Mouse (Mus musculus): ENCODE measurements around the gene Zkscan17. TPM values are rescaled to one million over a fixed set of nuclear protein-coding genes. Genes with fewer than 3 reads are reported as not detected.

Gene Zkscan17
- polyA plus RNA-seq, 1 experiment from 2014 or later = 29.1 TPM

- 59% methylated on average over 2 of the region's 2 CpGs for WGBS
- H3K27me3 ChIP-seq = no peaks in the 10 kb centered on the region
- no peak overlapping the region for H3K4me2 ChIP-seq (replicated peaks)
- no peak overlapping the region for H3K4me3 ChIP-seq
- H3K27ac ChIP-seq (replicated peaks) = no peak overlapping the region
- H3K4me1 ChIP-seq = no peaks in the 10 kb centered on the region
- no peak overlapping the region for H3K9ac ChIP-seq (replicated peaks)
- peaks cover 58% of the 10 kb centered on the region for H3K36me3 ChIP-seq
- no peaks in the 10 kb centered on the region for H3K9me3 ChIP-seq
- ATAC-seq (ENCODE audit: low FRiP score, low read depth) = no peak
Observed at GRCm38 (mm10) chr11:59485641-59486040, 40.9 kb downstream of the Zkscan17 start.

- WGBS = 11% methylated on average over 2 of the region's 2 CpGs
- Histone ChIP-seq H3K4me2 (replicated peaks) (no peak overlapping the region), H3K9me3 (no peaks in the 10 kb centered on the region), H3K9ac (replicated peaks) (no peak overlapping the region), H3K27me3 (no peaks in the 10 kb centered on the region), H3K4me3 (no peak overlapping the region), H3K4me1 (no peaks in the 10 kb centered on the region), H3K36me3 (peaks cover 34% of the 10 kb centered on the region), H3K27ac (replicated peaks) (no peak overlapping the region)
- ATAC-seq (ENCODE audit: low FRiP score, low read depth) = no peak
Observed at GRCm38 (mm10) chr11:59483212-59483611, 43.3 kb downstream of the Zkscan17 start.

GRCm38 (mm10) chr11:59477240-59477639, 49.3 kb downstream of the Zkscan17 start:
- no peak overlapping the region for H3K9ac ChIP-seq (replicated peaks)
- H3K27me3 ChIP-seq = no peaks in the 10 kb centered on the region
- ATAC-seq (ENCODE audit: low FRiP score, low read depth) = no peak
- H3K4me3 ChIP-seq = no peak overlapping the region
- no peak overlapping the region for H3K4me2 ChIP-seq (replicated peaks)
- H3K36me3 ChIP-seq = no peaks in the 10 kb centered on the region
- no peaks in the 10 kb centered on the region for H3K9me3 ChIP-seq
- no peaks in the 10 kb centered on the region for H3K4me1 ChIP-seq
- H3K27ac ChIP-seq (replicated peaks) = no peak overlapping the region
- 68% methylated on average over 6 of the region's 6 CpGs for WGBS

- Histone ChIP-seq H3K4me1 (peaks cover 9% of the 10 kb centered on the region), H3K36me3 (no peaks in the 10 kb centered on the region), H3K27ac (replicated peaks) (peak within 1 kb of the TSS; percentile 78), H3K4me2 (replicated peaks) (peak within 1 kb of the TSS; percentile 76), H3K9me3 (no peaks in the 10 kb centered on the region), H3K9ac (replicated peaks) (peak within 1 kb of the TSS; percentile 70), H3K27me3 (no peaks in the 10 kb centered on the region), H3K4me3 (peak within 1 kb of the TSS; percentile 76)
- WGBS = under 1% methylated on average over 19 of the region's 19 CpGs
- peak; percentile 83 for ATAC-seq (ENCODE audit: low FRiP score, low read depth)
Observed at GRCm38 (mm10) chr11:59472326-59472677, 54.2 kb downstream of the Zkscan17 start, which contains the start of gene Zfp867. TSS of gene Zfp867 (minus strand) at chr11:59472474.

- Histone ChIP-seq H3K36me3 (peaks cover 6% of the 10 kb centered on the region; the same call in 1 of the 2 replicates), H3K9me3 (no peaks in the 10 kb centered on the region), H3K4me2 (replicated peaks) (peak overlapping the region; percentile 76), H3K27me3 (no peaks in the 10 kb centered on the region), H3K27ac (replicated peaks) (peak overlapping the region; percentile 78), H3K4me1 (peaks cover 9% of the 10 kb centered on the region), H3K4me3 (peak overlapping the region; percentile 76), H3K9ac (replicated peaks) (peak overlapping the region; percentile 70)
- peak; percentile 85 for ATAC-seq (ENCODE audit: low FRiP score, low read depth)
- WGBS = 8% methylated on average over 37 of the region's 37 CpGs
Observed at GRCm38 (mm10) chr11:59471413-59472325, 54.9 kb downstream of the Zkscan17 start.

GRCm38 (mm10) chr11:59460459-59460858, 66.1 kb downstream of the Zkscan17 start:
- Histone ChIP-seq H3K9ac (replicated peaks) (no peak overlapping the region), H3K27me3 (no peaks in the 10 kb centered on the region), H3K9me3 (peaks cover 24% of the 10 kb centered on the region), H3K27ac (replicated peaks) (no peak overlapping the region), H3K4me3 (no peak overlapping the region), H3K4me1 (no peaks in the 10 kb centered on the region), H3K36me3 (peaks cover 69% of the 10 kb centered on the region), H3K4me2 (replicated peaks) (no peak overlapping the region)
- ATAC-seq (ENCODE audit: low FRiP score, low read depth) = no peak
- WGBS = 97% methylated on average over 2 of the region's 2 CpGs

GRCm38 (mm10) chr11:59458973-59459372, 67.6 kb downstream of the Zkscan17 start:
- Histone ChIP-seq H3K27me3 (no peaks in the 10 kb centered on the region), H3K9ac (replicated peaks) (no peak overlapping the region), H3K4me1 (no peaks in the 10 kb centered on the region), H3K36me3 (peaks cover 71% of the 10 kb centered on the region), H3K4me2 (replicated peaks) (no peak overlapping the region), H3K4me3 (no peak overlapping the region), H3K27ac (replicated peaks) (no peak overlapping the region), H3K9me3 (peaks cover 21% of the 10 kb centered on the region)
- 64% methylated on average over 5 of the region's 5 CpGs for WGBS
- ATAC-seq (ENCODE audit: low FRiP score, low read depth) = no peak

- H3K27ac ChIP-seq (replicated peaks) = no peak overlapping the region
- no peak overlapping the region for H3K9ac ChIP-seq (replicated peaks)
- no peaks in the 10 kb centered on the region for H3K4me1 ChIP-seq
- H3K4me3 ChIP-seq = no peak overlapping the region
- H3K27me3 ChIP-seq = no peaks in the 10 kb centered on the region
- ATAC-seq (ENCODE audit: low FRiP score, low read depth) = no peak
- 92% methylated on average over 2 of the region's 2 CpGs for WGBS
- H3K36me3 ChIP-seq = peaks cover 62% of the 10 kb centered on the region
- H3K9me3 ChIP-seq = peaks cover 2% of the 10 kb centered on the region; the same call in 1 of the 2 replicates
- H3K4me2 ChIP-seq (replicated peaks) = no peak overlapping the region
Observed at GRCm38 (mm10) chr11:59456891-59457290, 69.7 kb downstream of the Zkscan17 start.

GRCm38 (mm10) chr11:59456346-59456745, 70.2 kb downstream of the Zkscan17 start:
- no peak for ATAC-seq (ENCODE audit: low FRiP score, low read depth)
- Histone ChIP-seq H3K27me3 (no peaks in the 10 kb centered on the region), H3K36me3 (peaks cover 58% of the 10 kb centered on the region), H3K4me2 (replicated peaks) (no peak overlapping the region), H3K9ac (replicated peaks) (no peak overlapping the region), H3K27ac (replicated peaks) (no peak overlapping the region), H3K9me3 (peaks cover under 1% of the 10 kb centered on the region; the same call in 1 of the 2 replicates), H3K4me1 (peaks cover 1% of the 10 kb centered on the region; the same call in 1 of the 2 replicates), H3K4me3 (no peak overlapping the region)
- 87% methylated on average over 2 of the region's 2 CpGs for WGBS

GRCm38 (mm10) chr11:59451086-59451485, 75.5 kb downstream of the Zkscan17 start, which contains the start of gene Snap47:
TSS of gene Snap47 (minus strand) at chr11:59451186.
- 88% methylated on average over 4 of the region's 4 CpGs for WGBS
- no peak for ATAC-seq (ENCODE audit: low FRiP score, low read depth)

GRCm38 (mm10) chr11:59450230-59450771, 76.2 kb downstream of the Zkscan17 start:
- peak overlapping the region; percentile 90 for H3K4me2 ChIP-seq (replicated peaks)
- H3K36me3 ChIP-seq = peaks cover 24% of the 10 kb centered on the region
- H3K27ac ChIP-seq (replicated peaks) = peak overlapping the region; percentile 85; the same call in 1 of the 2 replicates
- ATAC-seq (ENCODE audit: low FRiP score, low read depth) = peak; percentile 73
- H3K27me3 ChIP-seq = no peaks in the 10 kb centered on the region
- H3K9ac ChIP-seq (replicated peaks) = peak overlapping the region; percentile 78
- no peaks in the 10 kb centered on the region for H3K9me3 ChIP-seq
- peak overlapping the region; percentile 83 for H3K4me3 ChIP-seq
- peaks cover 23% of the 10 kb centered on the region for H3K4me1 ChIP-seq
- WGBS = under 1% methylated on average over 38 of the region's 38 CpGs

More at GRCm38 (mm10) chr11:59451086-59451485, 75.5 kb downstream of the Zkscan17 start, which contains the start of gene Snap47:
- Histone ChIP-seq H3K27ac (replicated peaks) (peak within 1 kb of the TSS; percentile 85; the same call in 1 of the 2 replicates), H3K36me3 (peaks cover 32% of the 10 kb centered on the region), H3K9me3 (no peaks in the 10 kb centered on the region), H3K9ac (replicated peaks) (peak within 1 kb of the TSS; percentile 78), H3K4me1 (peaks cover 23% of the 10 kb centered on the region), H3K27me3 (no peaks in the 10 kb centered on the region), H3K4me3 (peak within 1 kb of the TSS; percentile 83), H3K4me2 (replicated peaks) (peak within 1 kb of the TSS; percentile 90)

GRCm38 (mm10) chr11:59449741-59450229, 76.8 kb downstream of the Zkscan17 start, which contains the start of gene Jmjd4:
TSS of gene Jmjd4 (plus strand) at chr11:59450045.
- Histone ChIP-seq H3K4me2 (replicated peaks) (peak within 1 kb of the TSS; percentile 90), H3K36me3 (peaks cover 23% of the 10 kb centered on the region), H3K27ac (replicated peaks) (peak within 1 kb of the TSS; percentile 85), H3K27me3 (no peaks in the 10 kb centered on the region), H3K9me3 (no peaks in the 10 kb centered on the region), H3K9ac (replicated peaks) (peak within 1 kb of the TSS; percentile 78), H3K4me1 (peaks cover 23% of the 10 kb centered on the region), H3K4me3 (peak within 1 kb of the TSS; percentile 83)
- peak; percentile 95 for ATAC-seq (ENCODE audit: low FRiP score, low read depth)
- WGBS = under 1% methylated on average over 34 of the region's 40 CpGs

Measured in midbrain, embryonic 12.5 days (tissue).